Mouse (Mus musculus): ENCODE measurements around the gene Rps17.

Gene Rps17

DNA sequence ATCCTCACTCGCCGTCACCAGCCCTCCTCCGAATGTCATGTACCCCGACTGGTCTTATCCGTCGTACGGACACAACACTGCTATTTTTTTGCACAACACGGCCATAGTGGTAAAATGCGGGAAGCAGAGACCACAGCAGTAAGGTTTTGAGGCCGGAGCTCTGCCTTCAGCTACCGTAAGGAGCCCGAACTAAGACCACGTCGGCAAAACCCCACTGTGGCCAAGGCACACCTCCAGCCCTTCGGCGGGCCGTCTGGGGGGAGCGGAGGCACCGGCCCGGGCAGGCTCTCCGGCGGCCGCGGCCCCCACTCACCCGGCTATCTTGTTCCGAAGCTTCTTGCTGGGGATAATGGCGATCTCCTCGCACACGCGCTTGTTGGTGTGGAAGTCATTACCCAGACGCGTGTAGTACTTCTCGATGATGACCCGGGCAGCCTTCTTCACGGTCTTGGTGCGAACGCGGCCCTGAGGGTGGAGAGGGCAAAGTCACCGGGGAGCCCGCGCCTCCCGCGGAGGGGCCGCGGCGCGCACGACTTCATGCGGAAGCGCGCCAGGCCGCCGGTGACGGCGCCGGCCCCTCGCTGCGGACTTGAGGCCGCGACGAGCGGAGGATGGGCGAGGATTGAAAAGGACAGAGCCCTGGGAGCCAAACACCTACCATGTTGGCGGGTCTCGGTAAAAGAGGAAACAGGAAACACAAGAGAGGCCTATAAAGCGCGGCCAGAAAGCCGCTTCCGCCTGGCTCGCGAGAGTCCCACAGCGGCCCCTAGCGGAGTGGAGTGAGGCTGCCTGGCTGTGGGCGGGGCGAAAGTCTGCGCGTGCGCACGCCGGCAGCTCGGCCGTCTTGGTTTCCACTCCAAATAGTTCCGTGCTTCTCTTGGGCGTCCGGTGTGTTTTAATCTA, at the start of gene Rps17:
Gene Rps17, minus strand, starts transcription at position 711 of the 903 bp plus-strand sequence.
- DNase-seq (ENCODE audit: low spot score in 2 of 2) = peak; percentile 90 to 96

DNA sequence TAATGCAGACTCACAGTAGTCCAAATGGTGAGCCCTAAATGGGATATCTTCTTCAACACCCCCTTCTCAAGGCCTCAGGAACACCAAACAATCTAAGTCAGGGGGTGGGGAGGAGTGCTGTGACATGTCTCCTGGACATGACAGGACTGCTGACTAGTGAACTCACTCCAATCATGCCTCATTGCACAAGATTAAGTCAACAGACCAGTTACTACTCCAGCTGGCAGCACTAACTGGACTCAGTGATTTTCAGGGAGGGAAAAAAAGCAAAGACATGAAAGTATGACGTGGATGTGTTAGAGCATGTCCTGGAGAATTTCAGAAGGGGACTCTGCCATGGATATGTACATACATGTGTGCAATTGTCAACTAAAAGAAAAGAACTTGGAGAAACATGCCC, 34.3 kb upstream of the Rps17 start:
- DNase-seq (ENCODE audit: low spot score in 2 of 2) = no peak

DNA sequence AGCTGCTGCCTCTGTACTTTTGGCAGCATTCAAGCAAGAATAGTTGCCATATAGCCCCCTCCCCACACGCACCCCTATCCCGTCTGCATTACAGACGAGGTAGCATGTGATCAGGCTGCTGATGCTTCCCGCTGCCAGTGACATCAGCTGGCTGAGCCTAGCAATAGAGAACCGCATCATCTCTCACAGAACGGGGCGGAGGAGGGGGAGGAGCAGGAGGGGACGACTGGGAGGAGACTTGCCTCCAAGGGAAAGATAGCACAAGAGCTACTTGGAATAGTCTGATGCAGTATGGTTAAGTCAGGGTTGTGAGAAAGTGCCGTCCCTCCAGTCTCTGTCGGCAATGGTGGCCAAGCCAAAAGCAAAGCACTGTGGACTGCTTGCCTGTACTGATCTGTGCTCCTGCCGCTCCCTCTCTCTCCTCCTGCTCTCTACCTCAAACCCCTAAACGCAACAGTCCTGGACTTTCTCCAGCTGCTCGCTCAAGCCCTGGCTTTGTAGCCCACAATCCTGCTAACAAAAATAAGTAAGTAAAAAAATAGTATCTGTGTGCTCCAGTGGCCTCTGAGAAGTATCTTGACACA, 27.4 kb upstream of the Rps17 start:
- peak; percentile 28 to 47 for DNase-seq (ENCODE audit: low spot score in 2 of 2)

DNA sequence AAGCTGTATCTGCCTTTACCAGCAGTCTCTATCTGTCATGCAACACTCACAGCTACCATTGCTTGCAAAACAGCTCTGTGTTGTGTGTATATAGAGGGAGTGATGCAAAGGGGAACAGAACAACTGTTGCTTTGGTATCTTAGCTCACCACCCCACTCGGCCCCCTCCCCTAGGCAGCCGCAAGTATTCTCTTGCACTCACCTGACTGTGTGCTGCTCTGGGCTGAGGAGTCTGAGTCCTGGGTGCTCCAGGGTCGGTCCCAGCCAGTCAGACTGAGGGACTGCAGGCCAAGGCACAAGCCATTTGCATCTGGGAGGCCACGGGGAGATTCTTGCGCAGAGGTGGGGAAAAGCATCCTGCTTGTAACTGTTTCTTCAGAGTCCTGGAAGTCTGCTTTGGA, 26.8 kb upstream of the Rps17 start:
- no peak for DNase-seq (ENCODE audit: low spot score in 2 of 2)

GRCm38 (mm10) chr7:81369724-81370123, 24.7 kb upstream of the Rps17 start:
- DNase-seq (ENCODE audit: low spot score in 2 of 2) = no peak

- DNase-seq (ENCODE audit: low spot score in 2 of 2) = no peak
These were observed 22.9 kb upstream of the Rps17 start for GRCm38 (mm10) chr7:81367946-81368345.

GRCm38 (mm10) chr7:81356975-81357374, 11.9 kb upstream of the Rps17 start:
- no peak for DNase-seq (ENCODE audit: low spot score in 2 of 2)

DNA sequence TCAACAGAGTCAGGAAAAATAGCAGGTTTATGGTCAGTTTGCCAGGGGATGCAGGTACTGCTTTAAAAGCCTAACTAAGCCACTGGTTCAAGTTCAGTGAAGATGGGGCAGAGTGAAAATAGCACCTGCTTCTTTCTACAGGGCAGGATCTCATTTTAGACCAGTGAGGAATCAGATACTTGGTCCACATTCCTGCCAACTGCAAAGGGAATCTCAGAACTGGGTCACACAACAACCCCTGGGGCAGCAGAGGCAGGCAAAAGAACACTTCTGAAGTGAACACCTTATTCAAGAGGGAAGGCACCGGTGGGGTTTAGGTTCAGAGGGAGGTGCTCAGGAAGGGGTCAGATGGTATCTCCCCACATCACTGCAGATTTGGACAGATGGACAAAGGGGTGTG, 11.3 kb upstream of the Rps17 start:
- DNase-seq (ENCODE audit: low spot score in 2 of 2) = no peak

DNA sequence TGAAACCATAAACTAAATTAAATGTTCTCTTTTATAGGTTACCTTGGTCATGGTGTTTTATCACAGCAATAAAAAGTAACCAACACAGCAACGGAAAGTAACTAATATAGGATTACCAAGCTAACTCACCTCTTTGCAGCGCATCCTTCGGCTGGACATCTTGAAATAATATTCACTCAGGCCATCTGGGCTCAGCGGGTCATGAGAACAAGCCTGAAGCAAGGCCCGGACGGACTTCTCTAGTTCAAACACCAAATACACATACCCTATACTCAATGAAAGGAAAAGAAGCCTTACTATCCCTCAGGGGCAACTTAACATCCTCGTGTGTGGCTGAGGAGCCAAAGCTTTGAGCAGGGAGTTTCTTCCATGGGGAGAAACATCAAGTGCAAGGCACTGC, 10.7 kb upstream of the Rps17 start:
- no peak for DNase-seq (ENCODE audit: low spot score in 2 of 2)

DNA sequence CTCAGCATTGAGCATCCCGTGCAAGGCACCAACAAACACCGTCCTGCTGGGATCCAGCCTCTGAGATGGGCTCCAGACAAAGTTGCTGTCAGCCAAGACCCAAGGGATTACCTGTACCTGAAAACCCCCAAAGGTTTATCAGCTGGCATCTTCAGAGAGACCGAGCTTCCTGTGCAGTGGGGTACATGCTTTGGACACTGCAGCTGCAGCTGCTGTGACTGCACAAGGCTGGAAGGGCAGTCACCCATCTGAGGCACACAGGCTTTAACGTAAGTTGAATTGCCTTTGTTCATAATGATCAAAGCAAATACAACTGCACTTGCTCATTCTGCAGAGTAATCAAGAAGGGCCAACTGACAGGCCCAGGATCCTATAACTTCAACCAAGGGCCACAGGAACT, 6.8 kb upstream of the Rps17 start:
- no peak for DNase-seq (ENCODE audit: low spot score in 2 of 2)

GRCm38 (mm10) chr7:81348206-81348605, 3.2 kb upstream of the Rps17 start:
- DNase-seq (ENCODE audit: low spot score in 2 of 2) = no peak

DNA sequence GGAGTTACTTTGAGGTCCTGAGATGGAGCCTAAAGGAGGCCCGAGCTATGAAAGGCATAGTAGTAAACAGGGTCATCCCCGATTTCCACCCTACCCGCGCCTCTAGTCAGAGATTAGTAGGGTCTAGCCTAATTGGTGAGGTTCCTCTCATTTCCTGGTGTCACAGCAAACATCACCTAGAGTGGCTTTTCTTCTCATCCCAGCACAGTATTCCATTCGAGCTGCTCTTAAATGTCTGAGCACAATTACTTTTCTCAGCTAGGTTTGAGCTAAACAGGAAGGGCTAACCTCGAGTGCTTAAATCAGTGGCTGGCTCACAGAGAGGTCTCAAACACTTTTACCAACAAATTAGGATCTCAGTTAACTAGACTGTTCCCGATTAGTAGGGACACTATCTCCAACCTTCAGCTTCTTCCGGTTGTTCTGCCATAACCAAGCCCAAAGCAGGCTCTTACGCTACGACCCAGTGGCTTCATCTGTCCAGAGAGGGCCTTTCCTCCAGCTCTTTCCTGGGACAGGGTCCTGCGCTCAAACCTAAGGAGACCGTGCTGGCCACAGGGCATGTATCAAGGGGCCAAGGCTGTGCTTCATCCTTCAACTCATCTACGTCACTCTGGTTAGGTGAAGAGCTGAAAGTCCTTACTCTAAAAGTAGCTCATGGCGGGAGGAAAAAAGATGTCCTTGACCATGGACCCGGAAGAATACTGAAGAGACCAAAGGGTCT, 555 bp upstream of the Rps17 start:
- DNase-seq (ENCODE audit: low spot score in 2 of 2) = no peak

DNA sequence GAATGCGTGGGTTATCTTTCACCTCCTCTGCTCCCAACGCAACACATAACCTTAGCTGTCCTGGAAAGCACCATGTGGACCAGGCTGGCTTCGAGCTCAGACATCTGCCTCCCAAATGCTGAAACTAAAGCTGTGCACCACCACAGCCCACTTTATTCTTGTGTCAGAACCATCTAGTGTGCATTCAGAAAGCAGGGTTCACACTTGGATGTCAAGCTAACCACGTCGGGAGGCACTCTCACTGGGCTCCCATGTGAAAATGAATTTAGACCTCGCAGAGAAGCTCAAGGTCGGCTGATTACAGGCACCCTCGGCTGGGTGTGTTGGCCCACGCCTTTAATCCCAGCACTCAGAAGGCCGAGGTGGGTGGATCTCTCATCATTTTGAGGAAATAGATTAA, 1.2 kb downstream of the Rps17 start:
- DNase-seq (ENCODE audit: low spot score in 2 of 2) = no peak

DNA sequence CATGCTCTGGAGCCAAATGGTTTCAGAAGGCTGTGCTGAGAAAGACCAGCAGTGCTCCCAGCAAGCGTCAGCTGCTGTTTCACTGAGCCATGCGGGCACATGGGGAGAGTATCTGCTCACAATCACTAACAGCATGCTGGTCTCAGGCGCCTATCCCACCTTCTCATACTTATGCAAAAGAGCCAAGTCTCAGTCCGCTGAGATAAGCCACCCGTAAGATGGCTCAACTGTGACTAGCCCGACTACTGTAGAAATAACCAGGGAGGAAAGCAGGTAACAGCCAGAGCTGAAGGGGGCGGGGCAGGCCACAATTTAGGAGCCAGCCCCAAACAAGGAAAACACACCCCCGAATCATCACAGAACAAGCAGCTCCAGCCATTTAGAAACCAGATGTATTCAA, 1.7 kb downstream of the Rps17 start:
- no peak for DNase-seq (ENCODE audit: low spot score in 2 of 2)

- peak in 1 of 2 experiments; percentile 12 for DNase-seq (ENCODE audit: low spot score in 2 of 2)
These were observed 2.5 kb downstream of the Rps17 start for GRCm38 (mm10) chr7:81342356-81343094.

DNA sequence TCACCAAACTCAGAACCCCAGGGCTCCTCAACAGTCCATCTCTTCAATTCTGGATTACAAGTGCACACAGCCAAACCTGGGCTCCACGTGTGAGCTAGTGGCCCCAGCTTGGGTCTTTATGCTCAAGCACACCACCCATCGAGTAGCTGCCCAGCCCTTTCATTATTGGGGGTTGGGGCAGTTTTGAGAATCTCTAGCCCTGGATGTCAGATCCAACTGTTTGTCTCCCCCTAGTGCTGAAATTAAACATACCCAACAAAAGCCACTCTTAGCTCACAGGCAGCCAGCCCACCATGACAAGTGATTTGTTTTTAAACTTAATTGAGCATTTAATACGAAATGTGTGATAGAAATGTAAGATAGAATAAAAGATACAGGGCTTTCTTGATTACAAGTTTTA, 3.5 kb downstream of the Rps17 start:
- peak in 1 of 2 experiments; percentile 18 for DNase-seq (ENCODE audit: low spot score in 2 of 2)

- no peak for DNase-seq (ENCODE audit: low spot score in 2 of 2)
These were observed 5.3 kb downstream of the Rps17 start for GRCm38 (mm10) chr7:81339783-81340182.

GRCm38 (mm10) chr7:81338522-81338873, 6.6 kb downstream of the Rps17 start:
- no peak for DNase-seq (ENCODE audit: low spot score in 2 of 2)

DNA sequence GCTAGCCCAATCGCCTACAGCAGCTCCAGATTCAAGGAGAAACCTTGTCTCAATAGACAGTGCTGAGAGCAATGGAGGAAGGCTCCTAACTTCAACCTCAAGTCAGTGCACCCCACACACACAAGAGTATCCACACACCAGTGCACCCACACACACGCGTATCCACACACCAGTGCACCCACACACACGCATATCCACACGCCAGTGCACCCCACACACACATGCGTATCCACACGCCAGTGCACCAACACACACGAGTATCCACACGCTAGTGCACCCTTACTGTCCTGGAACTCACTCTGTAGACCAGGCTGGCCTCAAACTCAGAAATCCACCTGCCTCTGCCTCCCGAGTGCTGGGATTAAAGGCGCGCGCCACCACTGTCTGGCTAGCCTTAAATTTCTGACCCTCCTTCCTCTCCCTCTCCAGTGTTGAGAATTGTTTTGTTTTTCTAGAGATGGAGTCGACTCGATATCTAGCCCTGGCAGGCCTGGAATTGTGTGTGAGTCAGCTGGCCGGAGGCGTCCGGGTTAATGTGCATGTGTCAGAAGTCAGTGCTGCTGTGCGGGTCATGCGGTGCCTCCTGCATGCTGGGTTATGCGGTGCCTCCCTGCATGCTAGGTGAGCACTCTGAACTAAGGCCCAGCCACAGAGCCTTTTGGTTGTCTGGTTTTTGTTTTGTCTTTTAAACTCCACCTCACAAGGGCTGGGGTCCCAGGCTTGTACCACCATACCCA, 7.1 kb downstream of the Rps17 start:
- no peak for DNase-seq (ENCODE audit: low spot score in 2 of 2)

- peak in 1 of 2 experiments; percentile 37 for DNase-seq (ENCODE audit: low spot score in 2 of 2)
These were observed 8.6 kb downstream of the Rps17 start for GRCm38 (mm10) chr7:81336432-81336786.

DNA sequence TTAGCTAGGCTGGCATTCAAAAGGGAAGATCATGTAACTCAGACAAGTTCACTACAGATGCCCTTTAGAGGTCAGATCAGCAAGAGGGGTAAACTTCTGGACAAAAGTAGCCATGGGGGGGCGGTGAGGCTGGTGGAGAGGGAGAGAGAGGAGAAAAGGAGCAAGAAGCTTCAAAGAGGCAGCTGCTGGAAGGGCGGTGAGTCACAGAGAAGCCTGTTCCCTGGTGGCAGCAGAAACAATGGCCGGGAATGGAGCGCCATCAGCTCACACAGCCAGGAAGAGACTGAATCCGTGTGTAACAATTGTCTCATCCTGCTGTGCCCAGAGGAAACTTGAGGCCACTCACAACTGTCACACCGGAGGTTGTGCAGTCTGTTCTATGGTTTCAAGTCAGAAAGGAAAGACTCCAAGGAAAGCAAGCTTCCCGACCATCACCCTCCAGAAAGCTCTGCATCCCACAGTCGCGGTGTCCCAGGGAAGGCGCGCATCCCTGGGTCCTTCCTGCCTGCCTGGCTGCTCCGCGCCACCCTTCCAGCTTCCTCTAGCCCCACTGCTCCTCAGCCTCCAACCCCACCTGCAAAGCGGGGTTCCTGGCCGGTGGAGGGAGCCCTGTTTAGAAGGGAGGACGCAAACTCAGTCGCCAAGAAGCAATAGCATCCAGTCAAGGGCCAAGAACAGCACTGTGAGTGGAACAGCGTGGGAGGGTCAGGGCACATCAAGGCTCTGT, 9.2 kb downstream of the Rps17 start:
- peak; percentile 18 to 44 for DNase-seq (ENCODE audit: low spot score in 2 of 2)

Measured in heart, adult 9 months (tissue).